Mouse (Mus musculus) telencephalon, adult 2 months (tissue): Measurements from ENCODE around the gene Olfr323.

Source experiments
- DNase-seq: peaks from one replicate; pipeline ENCODE4 v3.0.0-alpha.2; 2011; ENCODE audit warnings: low read depth, low spot score

The Olfr323 gene

DNA sequence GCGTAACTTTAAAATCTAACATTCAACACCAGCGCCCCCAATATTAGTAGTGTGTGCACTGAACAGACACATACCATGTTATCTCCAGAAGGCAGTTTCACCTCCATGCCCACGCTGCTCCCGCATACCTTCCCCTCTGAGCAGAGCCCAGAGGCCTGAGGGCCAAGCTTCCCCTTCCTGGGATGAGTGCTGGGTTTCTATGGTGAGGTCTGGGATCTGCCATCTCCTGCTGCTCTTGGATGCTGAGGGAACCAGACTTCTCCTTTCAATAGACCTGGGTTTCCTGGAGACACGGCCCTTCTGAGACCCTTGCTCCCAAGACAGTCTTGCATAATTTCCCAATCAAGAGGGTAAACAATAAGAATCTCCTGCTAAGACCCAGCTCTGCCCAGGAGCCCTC, at the start of gene Olfr323:
TSS of gene Olfr323 (minus strand) at position 101 of the 400 bp plus-strand sequence.
- no peak for DNase-seq

DNA sequence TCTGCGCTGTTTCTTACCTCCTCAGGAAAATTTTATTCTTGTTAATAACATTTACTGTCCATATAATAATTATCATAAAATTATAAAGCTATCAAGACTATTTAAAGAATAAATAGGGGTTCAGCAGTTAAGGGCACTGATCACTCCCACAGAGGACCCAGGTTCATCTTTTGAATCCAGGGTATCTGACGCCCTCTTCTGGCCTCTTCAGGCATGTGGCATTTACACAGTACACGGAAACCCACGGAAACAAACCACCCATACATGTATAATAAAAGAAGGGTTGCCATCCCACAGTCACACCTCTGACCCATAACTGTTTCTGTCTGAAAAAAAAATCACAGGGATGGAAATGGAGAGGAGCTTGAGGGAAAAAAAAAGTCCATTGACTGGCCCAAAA, 41.5 kb upstream of the Olfr323 start:
- no peak for DNase-seq

- no peak for DNase-seq
Measured at GRCm38 (mm10) chr11:58669252-58669651, 39.0 kb upstream of the Olfr323 start.

DNA sequence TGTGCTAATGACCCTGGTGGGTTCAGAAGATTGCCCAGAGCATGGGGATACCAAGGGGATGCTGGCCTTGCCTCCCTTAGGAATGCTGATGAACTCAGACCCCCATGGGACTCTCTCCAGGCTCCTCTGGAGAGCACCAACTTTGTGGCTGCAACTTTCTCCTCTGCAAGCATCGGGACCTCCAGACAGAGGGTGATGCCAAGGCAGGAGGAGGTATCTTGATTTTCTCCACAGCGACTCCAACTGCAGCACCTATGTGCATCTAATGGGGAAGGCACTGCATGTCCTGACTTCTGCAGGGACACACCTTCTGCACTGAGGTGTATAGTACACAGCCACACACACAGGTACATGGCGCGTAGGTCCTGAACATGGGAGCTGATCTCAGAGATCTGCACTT, 28.3 kb upstream of the Olfr323 start, which contains the start of gene Olfr322:
TSS of gene Olfr322 (plus strand) at position 187 of the 400 bp plus-strand sequence.
- no peak for DNase-seq

DNA sequence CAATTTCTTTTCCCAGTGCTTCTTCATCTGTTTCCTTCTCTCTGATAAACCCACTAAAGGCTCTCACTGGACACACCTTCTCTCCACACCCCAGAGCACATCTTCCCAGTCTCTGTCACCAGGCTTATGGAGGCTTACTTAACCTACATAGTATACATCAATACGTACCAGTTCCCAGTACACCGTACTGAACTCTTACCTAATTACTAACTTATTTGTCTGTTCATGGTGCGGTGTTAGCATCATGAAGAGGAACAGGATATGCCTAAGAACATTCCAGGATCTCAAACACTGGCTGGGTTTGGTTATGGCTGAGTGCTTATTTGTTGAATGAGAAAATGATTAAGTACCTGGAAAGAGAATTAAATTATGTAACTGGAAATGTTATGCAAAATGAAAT, 24.9 kb upstream of the Olfr323 start:
- DNase-seq = no peak

DNA sequence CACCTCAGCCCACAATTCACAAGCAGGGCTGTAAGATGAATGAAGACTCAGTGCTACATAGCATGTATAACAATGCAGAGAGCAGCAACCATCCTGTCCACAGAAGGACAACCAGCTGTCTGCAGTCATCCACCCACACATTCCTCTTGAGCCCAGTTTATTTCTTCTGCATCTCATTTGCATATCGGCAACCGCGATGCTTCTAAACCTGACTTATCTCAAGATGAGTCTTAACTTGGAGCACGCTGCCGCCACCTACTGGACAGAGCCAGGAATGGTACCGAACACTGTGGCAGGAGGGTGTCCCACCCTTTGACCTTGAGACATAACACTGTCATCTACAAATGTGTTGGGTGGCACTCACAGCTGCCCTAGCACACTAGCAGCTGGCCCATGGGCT, 13.0 kb upstream of the Olfr323 start:
- peak; percentile 33 for DNase-seq

- DNase-seq = no peak
Measured at GRCm38 (mm10) chr11:58641638-58642358, 11.5 kb upstream of the Olfr323 start.

GRCm38 (mm10) chr11:58641057-58641456, 10.8 kb upstream of the Olfr323 start:
- DNase-seq = no peak

DNA sequence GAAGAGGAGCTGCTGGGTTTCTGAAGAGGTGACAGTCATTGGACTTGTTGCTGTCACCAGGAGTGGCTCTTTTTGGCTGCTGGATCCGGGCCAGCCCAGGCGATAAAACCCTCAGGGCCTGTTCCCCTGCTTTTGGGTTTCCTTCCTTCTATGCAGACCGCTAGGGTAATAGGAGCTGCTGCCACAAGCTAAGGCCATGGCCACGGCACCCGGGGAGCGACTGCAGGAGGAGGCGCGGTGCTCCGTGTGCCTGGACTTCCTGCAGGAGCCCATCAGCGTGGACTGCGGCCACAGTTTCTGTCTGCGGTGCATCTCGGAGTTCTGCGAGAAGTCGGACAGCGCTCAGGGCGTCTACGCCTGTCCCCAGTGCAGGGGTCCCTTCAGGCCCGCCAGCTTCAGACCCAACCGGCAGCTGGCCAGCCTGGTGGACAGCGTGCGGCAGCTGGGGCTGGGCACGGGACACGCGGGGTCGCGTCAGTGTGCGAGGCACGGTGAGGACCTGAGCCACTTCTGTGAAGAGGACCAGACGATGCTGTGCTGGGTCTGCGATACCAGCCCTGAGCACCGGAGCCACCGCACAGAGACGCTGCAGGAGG, 10.1 kb upstream of the Olfr323 start, which contains the start of gene Trim58:
TSS of gene Trim58 (plus strand) at position 194 of the 596 bp plus-strand sequence.
- DNase-seq = no peak

DNA sequence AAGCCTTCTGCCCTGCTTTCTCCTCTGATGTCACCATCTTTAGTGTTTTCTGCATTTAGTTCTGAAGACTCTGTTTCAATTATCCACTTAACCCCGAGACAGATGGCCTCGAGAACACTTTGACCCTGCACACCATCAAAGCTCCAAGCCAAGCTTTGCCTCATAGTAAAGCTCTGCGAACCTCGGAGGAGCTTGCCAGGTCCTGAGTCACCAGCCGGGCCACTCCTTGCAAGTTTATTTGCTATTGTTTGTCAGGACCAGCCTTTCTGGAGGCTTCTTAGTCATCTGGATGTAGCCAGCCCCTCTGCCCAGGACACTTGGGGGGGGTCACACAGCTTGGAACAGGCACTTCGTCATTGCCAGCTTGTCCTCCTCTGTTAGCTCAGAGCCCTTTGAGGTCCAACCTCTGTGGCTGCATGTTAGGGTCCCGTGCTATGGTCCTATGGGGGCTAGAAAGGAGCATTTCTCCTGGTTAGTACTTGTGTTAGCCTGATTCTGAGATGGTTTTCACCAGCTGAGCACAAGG, 7.9 kb upstream of the Olfr323 start:
- no peak for DNase-seq

- DNase-seq = no peak
Measured at GRCm38 (mm10) chr11:58636376-58636977, 6.2 kb upstream of the Olfr323 start.

DNA sequence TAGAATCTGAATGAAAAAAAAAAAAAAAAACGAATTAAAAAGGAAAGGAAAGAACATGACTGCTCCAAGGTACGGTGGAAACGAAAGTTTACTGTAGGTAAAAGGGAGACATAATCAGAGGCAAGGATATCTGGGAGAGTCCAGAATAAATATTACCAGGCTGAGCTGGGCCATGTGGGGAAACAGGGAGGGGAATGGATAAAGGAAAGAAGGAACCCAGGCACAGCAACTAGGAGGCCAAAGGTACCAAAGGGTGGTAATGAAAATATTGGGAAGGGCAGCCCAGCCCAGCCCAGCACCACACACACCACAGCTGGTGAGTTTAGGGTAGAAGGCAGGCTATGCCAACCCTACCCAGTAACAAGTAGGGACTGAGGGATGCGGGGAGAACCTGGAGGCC, 4.6 kb upstream of the Olfr323 start:
- DNase-seq = no peak

GRCm38 (mm10) chr11:58626146-58626545, 4.2 kb downstream of the Olfr323 start:
- no peak for DNase-seq

GRCm38 (mm10) chr11:58618793-58619192, 11.5 kb downstream of the Olfr323 start:
- DNase-seq = peak; percentile 10

DNA sequence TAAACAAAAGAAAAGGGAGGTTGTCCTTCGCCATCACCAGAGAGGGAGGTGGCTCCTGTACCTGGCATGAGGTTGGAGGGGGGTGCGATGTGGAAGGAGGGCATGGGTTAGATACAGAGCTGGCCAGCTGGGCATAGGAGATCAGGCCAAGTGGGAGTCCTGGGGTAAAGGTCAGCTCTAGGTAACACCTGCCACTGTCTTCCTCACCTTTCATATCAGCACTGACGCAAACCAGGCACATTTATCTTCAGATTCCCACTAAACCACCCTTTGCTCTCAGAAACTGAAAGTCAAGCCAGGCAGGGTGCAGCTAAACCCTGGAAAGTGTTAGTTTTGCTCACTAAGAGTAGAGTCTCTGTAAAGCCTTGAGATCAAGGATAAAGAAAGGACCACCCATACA, 11.9 kb downstream of the Olfr323 start:
- DNase-seq = no peak

DNA sequence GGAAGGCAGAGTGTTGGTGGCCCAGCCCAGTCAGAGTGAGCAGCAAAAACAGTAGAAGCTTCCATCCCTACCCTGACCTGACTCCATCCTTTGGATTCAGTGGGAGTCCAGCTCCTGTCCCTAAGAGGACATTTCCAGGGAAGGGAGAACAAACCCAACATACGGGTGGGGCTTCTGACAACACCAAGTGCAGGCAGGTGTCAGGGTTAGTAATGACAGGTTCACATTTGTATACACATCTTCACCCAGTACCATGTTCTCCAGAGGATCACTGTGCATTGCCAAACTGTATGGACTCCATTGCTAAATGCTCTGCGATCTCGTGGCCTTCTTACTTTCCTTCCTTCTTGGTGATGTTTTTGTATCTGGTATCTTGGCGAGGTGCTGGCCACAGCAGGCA, 14.3 kb downstream of the Olfr323 start, which contains the start of gene 2210407C18Rik:
TSS of gene 2210407C18Rik (minus strand) at position 101 of the 400 bp plus-strand sequence.
- no peak for DNase-seq

- DNase-seq = no peak
Measured at GRCm38 (mm10) chr11:58614526-58614925, 15.8 kb downstream of the Olfr323 start.

- no peak for DNase-seq
Measured at GRCm38 (mm10) chr11:58613359-58613758, 16.9 kb downstream of the Olfr323 start.

DNA sequence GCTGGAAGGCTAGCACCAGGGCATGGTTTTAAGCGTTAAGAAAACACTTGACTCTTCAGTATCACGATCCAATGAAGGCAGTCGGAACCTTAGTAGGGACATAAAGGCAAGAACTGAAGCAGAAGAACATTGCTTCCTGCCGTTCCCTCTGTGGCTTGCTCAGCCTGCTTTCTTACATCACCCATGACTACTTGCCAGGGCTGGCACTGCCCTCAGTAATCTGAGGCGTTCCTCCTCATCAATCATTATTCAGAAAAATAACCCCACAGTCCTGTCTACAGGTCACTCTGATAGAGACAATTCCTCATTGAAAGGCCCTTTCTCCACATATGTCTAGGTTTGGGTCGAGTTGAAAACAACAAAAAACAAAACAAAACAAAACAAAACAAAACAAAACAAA, 23.3 kb downstream of the Olfr323 start:
- no peak for DNase-seq

GRCm38 (mm10) chr11:58606177-58606919, 24.0 kb downstream of the Olfr323 start:
- DNase-seq = no peak

- DNase-seq = no peak
Measured at GRCm38 (mm10) chr11:58605228-58605627, 25.1 kb downstream of the Olfr323 start.

DNA sequence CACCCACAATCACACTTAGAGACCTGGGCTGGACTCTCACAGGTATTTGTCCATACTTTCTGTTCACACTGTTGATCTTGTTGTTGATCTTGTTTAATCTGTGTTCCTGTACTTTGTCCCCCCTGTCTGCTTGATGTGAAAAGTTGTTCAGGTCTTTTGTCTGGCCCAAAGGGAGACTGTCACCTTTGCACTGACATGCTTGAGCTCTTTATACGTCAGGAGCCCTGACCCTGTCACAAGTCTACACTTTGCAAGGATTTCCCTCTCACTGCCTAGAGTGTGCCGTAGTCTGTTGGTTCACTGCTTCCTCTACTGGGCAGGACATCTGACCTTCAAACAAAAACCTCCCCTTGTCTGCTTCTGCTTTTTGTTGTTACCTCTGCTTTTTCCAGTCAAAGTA, 25.6 kb downstream of the Olfr323 start:
- DNase-seq = no peak
